Mouse (Mus musculus) hindbrain, embryonic 11.5 days (tissue): ENCODE data around the gene Serpine1. TPM values are rescaled to one million over a fixed set of nuclear protein-coding genes. Genes with fewer than 3 reads are reported as not detected.

Experiments used
- ATAC-seq: fragments of 200-750 bp; cut with Nextera tagmentation; 2 replicates; pipeline ENCODE4 v1.8.0; 2017; ENCODE audit warnings: mild to moderate bottlenecking, moderate TSS enrichment, moderate library complexity; ENCODE audit not compliant: low FRiP score
- DNase-seq: peaks from one replicate; pipeline ENCODE4 v3.0.0-alpha.2; 2015; ENCODE audit warnings: low spot score
- H3K27ac ChIP-seq: fragments of 300-500 bp; sonication (generic); 2 replicates; pipeline ENCODE4 v1.5.1; 2014; ENCODE audit warnings: mild to moderate bottlenecking, low read depth, low read length
- H3K27me3 ChIP-seq: fragments of 300-500 bp; sonication (generic); 2 replicates; pipeline ENCODE4 v1.6.1; 2014; ENCODE audit warnings: mild to moderate bottlenecking, low read length, moderate library complexity, mixed read lengths; ENCODE audit not compliant: control insufficient read depth, insufficient read depth
- H3K36me3 ChIP-seq: fragments of 300-500 bp; sonication (generic); 2 replicates; pipeline ENCODE4 v1.6.1; 2014; ENCODE audit warnings: mild to moderate bottlenecking, low read length, moderate library complexity, mixed read lengths; ENCODE audit not compliant: control insufficient read depth, insufficient read depth
- H3K4me1 ChIP-seq: fragments of 300-500 bp; sonication (generic); replicated peaks from 2 replicates; pipeline ENCODE4 v1.6.1; 2014; ENCODE audit warnings: low read length, mixed read lengths; ENCODE audit not compliant: control insufficient read depth, insufficient read depth
- H3K4me2 ChIP-seq: fragments of 300-500 bp; sonication (generic); replicated peaks from 2 replicates; pipeline ENCODE4 v1.6.1; 2014; ENCODE audit warnings: mild to moderate bottlenecking, low read depth, low read length
- H3K4me3 ChIP-seq: fragments of 300-500 bp; sonication (generic); 2 replicates; pipeline ENCODE4 v1.5.1; 2014; ENCODE audit warnings: low read depth, low read length
- H3K9ac ChIP-seq: fragments of 300-500 bp; sonication (generic); 2 replicates; pipeline ENCODE4 v1.6.1; 2014; ENCODE audit warnings: low read depth, low read length
- H3K9me3 ChIP-seq: fragments of 300-500 bp; sonication (generic); 2 replicates; pipeline ENCODE4 v1.6.1; 2016; ENCODE audit warnings: low read length; ENCODE audit not compliant: control insufficient read depth
- WGBS: fragments of 180-500 bp; shearing (Covaris S2); extraction: QIAGEN DNeasy Blood & Tissue Kit; methylation state at CpG from one replicate; pipeline ENCODE4 v1.1.7; 2014; 5-methylcytosine and 5-hydroxymethylcytosine counted together
- polyA plus RNA-seq: library from polyadenylated mRNA; unstranded; fragments of >200 nt; fragmentation: Nextera tagmentation; extraction: Ambion mirVana; gene quantifications from 2 replicates; pipeline ENCODE4 v1.2.1, GENCODE M21; 2014

Serpine1 gene
- polyA plus RNA-seq, 1 experiment from 2014 or later, result 0.37 TPM

GRCm38 (mm10) chr5:137087410-137087809, 15.3 kb upstream of the Serpine1 start:
- H3K36me3 ChIP-seq, result no peaks in the 10 kb centered on the region
- no peak overlapping the region for H3K27ac ChIP-seq
- no peaks in the 10 kb centered on the region for H3K4me1 ChIP-seq
- WGBS, result 97% methylated on average over 8 of the region's 8 CpGs
- H3K4me2 ChIP-seq, result no peak overlapping the region
- H3K4me3 ChIP-seq, result no peak overlapping the region
- H3K27me3 ChIP-seq, result no peaks in the 10 kb centered on the region
- DNase-seq, result no peak
- no peak overlapping the region for H3K9ac ChIP-seq
- ATAC-seq, result no peak
- no peaks in the 10 kb centered on the region for H3K9me3 ChIP-seq

DNA sequence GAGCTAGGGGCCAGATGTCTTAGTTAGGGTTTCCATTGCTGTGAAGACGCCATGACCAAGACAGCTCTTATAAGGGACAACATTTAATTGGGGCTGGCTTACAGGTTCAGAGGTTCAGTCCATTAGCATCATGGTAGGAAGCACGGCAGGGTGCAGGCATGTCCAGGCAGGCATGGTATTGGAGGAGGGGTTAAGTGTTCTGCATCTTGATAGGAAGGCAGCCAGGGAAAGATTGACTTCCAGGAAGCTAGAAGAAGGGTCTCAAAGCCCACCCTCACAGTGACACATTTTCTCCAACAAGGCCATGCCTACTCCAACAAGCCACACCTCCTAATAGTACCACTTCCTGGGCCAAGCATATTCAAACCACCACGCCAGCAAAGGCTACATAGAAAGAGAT, 13.7 kb upstream of the Serpine1 start:
- Histone ChIP-seq H3K36me3 (no peaks in the 10 kb centered on the region), H3K9me3 (no peaks in the 10 kb centered on the region), H3K27ac (no peak overlapping the region), H3K4me2 (no peak overlapping the region), H3K9ac (no peak overlapping the region), H3K4me3 (no peak overlapping the region), H3K4me1 (no peaks in the 10 kb centered on the region), H3K27me3 (no peaks in the 10 kb centered on the region)
- ATAC-seq, result no peak
- DNase-seq, result no peak
- WGBS, result 81% methylated on average over 3 of the region's 3 CpGs

DNA sequence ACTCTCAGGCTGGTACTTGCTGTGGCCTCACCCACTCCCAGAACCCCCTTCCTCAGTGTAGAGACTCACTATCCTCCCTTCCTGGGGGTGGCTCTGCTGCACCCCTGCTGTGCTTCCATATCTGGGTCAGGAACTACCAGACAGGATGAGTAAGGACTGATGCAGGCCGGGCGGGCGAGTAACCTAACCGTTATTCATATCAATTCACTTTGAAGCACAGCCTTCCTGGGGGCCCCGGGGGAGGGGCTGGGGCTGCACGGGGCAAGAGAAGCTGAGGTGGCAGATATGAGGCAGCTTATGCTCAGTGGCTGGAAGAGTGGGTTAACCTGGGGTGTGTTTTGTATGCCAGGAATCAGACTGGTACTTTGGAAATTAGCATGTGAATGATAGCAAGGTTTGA, 13.0 kb upstream of the Serpine1 start:
- Histone ChIP-seq H3K4me2 (no peak overlapping the region), H3K36me3 (no peaks in the 10 kb centered on the region), H3K27ac (no peak overlapping the region), H3K9ac (no peak overlapping the region), H3K27me3 (no peaks in the 10 kb centered on the region), H3K9me3 (no peaks in the 10 kb centered on the region), H3K4me1 (no peaks in the 10 kb centered on the region), H3K4me3 (no peak overlapping the region)
- DNase-seq, result no peak
- WGBS, result 87% methylated on average over 6 of the region's 6 CpGs
- ATAC-seq, result no peak

GRCm38 (mm10) chr5:137083051-137083450, 11.0 kb upstream of the Serpine1 start:
- H3K9ac ChIP-seq, result no peak overlapping the region
- no peaks in the 10 kb centered on the region for H3K36me3 ChIP-seq
- ATAC-seq (no peak), DNase-seq (no peak)
- no peak overlapping the region for H3K4me3 ChIP-seq
- no peak overlapping the region for H3K4me2 ChIP-seq
- H3K27ac ChIP-seq, result no peak overlapping the region
- H3K27me3 ChIP-seq, result no peaks in the 10 kb centered on the region
- no peaks in the 10 kb centered on the region for H3K9me3 ChIP-seq
- H3K4me1 ChIP-seq, result no peaks in the 10 kb centered on the region
- 87% methylated on average over 4 of the region's 4 CpGs for WGBS

DNA sequence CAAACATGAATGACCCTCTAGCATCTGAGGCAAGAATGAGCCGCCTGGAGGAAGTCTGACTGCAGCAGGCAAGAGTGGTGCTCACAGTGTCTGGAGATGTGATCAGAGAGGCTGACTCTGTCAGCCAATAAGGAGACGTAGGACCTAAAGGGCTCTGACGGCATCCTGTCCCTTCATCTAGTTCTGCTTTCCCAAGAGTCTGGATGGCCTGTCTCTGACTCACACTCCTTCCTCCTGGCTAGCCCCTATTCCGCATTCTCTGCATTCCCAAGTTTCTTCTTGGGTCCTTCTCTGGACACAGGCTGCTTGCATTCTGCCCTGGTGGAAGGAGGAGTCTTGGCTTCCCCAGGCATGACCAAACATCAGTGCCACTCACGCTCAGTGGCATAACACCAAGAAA, 7.8 kb upstream of the Serpine1 start:
- Histone ChIP-seq H3K27ac (no peak overlapping the region), H3K9me3 (no peaks in the 10 kb centered on the region), H3K9ac (no peak overlapping the region), H3K4me3 (no peak overlapping the region), H3K27me3 (no peaks in the 10 kb centered on the region), H3K36me3 (no peaks in the 10 kb centered on the region), H3K4me2 (no peak overlapping the region), H3K4me1 (no peaks in the 10 kb centered on the region)
- 55% methylated on average over 5 of the region's 5 CpGs for WGBS
- DNase-seq (no peak), ATAC-seq (no peak)

DNA sequence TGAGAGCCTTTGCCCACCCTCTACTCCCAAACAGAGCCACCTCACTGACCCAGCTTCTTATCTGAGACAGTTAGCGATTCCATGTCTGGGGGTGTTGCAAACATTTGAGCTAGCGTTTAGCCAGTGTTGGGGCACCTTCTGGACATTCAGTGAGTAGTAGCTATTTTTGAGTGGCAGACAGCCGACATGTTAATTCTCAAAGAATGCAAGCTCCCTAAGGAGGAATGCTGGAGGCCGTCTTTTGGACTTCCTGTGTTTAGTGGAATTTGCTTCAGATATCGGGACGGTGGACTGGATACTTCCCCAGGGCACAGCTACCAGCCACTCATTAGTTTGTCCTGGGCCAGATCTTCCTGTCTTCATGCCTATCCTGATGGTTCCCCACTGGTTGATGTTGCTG, 6.5 kb upstream of the Serpine1 start:
- DNase-seq, result no peak

DNA sequence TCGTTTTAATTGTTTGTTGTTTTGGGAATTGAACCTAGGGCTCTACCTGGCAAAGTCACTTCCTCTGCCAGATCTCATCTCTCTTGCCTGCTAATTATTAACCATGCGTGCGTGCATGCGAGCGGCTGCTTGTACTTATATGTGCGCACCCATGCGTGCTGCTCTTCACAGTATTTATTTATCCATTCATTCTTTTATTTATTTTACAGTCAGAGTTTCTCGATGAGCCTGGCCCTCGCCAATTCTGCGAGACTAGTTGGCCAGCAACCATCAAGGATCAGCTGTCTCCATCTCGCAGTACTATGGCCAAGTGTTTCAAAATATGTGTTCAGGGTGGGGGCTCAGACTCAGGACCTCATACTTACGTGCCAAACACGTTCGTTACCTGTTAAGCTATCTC, 6.0 kb upstream of the Serpine1 start:
- 86% methylated on average over 14 of the region's 14 CpGs for WGBS

More for the DNA sequence above, 6.5 kb upstream of the Serpine1 start:
- no peaks in the 10 kb centered on the region for H3K36me3 ChIP-seq
- no peaks in the 10 kb centered on the region for H3K4me1 ChIP-seq
- no peak overlapping the region for H3K27ac ChIP-seq
- 76% methylated on average over 6 of the region's 6 CpGs for WGBS
- H3K9ac ChIP-seq, result no peak overlapping the region
- no peak overlapping the region for H3K4me3 ChIP-seq
- no peaks in the 10 kb centered on the region for H3K9me3 ChIP-seq
- no peak overlapping the region for H3K4me2 ChIP-seq
- no peaks in the 10 kb centered on the region for H3K27me3 ChIP-seq
- no peak for ATAC-seq

DNA sequence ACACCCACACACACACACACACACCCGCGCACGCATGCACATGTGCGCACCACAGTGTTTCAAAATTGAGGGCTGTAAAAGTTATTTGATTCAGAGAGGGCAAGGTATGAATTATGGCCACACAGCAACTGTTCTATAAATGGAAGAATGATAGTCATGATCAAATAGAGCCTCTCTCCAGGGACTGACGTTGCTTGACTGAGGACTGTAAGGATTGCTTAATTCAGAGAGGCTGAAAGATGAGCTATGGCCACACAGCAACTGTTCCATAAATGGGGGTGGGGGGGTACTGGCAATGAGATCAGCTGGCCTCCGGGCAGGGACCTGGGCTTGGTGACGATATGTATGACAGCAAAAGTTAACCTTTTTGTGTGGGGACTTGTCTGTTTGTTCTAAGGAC, 5.1 kb upstream of the Serpine1 start:
- ATAC-seq, result no peak
- Histone ChIP-seq H3K27me3 (no peaks in the 10 kb centered on the region), H3K36me3 (no peaks in the 10 kb centered on the region), H3K9me3 (no peaks in the 10 kb centered on the region), H3K4me1 (no peaks in the 10 kb centered on the region), H3K9ac (no peak overlapping the region), H3K4me3 (no peak overlapping the region), H3K4me2 (no peak overlapping the region), H3K27ac (no peak overlapping the region)
- WGBS, result 88% methylated on average over 7 of the region's 7 CpGs
- DNase-seq, result no peak

More for the DNA sequence above, 6.0 kb upstream of the Serpine1 start:
- no peak overlapping the region for H3K27ac ChIP-seq
- H3K4me3 ChIP-seq, result no peak overlapping the region
- no peaks in the 10 kb centered on the region for H3K9me3 ChIP-seq
- no peak for DNase-seq
- H3K4me2 ChIP-seq, result no peak overlapping the region
- H3K4me1 ChIP-seq, result no peaks in the 10 kb centered on the region
- no peak overlapping the region for H3K9ac ChIP-seq
- H3K36me3 ChIP-seq, result no peaks in the 10 kb centered on the region
- no peaks in the 10 kb centered on the region for H3K27me3 ChIP-seq
- no peak for ATAC-seq

DNA sequence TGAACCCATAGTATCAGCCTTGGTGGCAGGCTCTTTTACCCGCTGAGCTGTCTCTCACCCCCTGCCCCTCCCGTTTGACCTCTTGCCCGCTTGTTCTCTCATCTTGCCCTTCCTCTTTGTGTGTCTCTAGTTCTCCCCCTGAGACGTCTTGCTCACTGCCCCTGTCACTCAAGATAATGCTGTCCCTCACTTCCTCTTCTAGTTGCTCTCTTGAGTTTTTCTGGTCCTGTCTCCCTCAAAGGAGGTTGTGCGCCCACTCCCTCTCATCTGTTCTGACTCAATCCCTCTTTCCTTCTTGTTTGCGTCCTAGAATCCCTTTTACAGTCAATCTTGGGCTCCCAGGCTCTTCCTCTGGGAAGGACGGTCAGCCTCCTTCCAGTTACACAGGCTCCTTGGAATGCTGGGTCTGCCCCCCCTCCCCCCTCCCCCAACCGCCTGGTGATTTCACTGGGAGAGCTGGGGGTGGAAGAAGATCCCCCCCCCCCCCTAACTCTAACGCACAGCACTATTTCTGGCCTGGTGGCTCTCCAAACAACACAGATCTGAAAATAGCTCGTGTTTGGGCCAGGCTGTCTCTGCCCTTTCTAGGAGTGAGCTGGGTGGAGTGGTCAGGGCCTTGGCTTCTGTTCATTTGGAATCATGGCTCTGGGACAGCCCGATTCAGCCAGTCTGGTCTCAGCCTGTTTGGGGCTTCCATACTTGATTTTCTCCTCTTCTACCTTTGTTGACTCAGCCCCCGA, 4.3 kb upstream of the Serpine1 start:
- no peak overlapping the region for H3K27ac ChIP-seq
- ATAC-seq (no peak), DNase-seq (no peak)
- no peak overlapping the region for H3K4me3 ChIP-seq
- no peaks in the 10 kb centered on the region for H3K27me3 ChIP-seq
- H3K4me1 ChIP-seq, result no peaks in the 10 kb centered on the region
- H3K9me3 ChIP-seq, result no peaks in the 10 kb centered on the region
- H3K9ac ChIP-seq, result no peak overlapping the region
- H3K36me3 ChIP-seq, result no peaks in the 10 kb centered on the region
- no peak overlapping the region for H3K4me2 ChIP-seq
- 40% methylated on average over 12 of the region's 12 CpGs for WGBS
